Mouse (Mus musculus) megakaryocyte, embryonic 14.5 days (primary cell): ENCODE results near the gene Etv2.

ENCODE experiments used
- FLI1 ChIP-seq: IDR thresholded peaks from 2 replicates; pipeline ENCODE4 v1.6.1; 2012; ENCODE audit warnings: low read length, inconsistent platforms, mixed read lengths
- GATA1 ChIP-seq: IDR thresholded peaks from 3 replicates; pipeline ENCODE4 v1.6.1; 2012; ENCODE audit warnings: mixed read lengths, low read length, inconsistent platforms, borderline replicate concordance

GRCm38 (mm10) chr7:30665321-30665720 lies 29.7 kb upstream of the Etv2 start:
- TF ChIP-seq GATA1 (no peak), FLI1 (no peak)
